Mouse (Mus musculus) lung, postnatal 4 days (tissue): Measurements from ENCODE around the gene Dcp1b.
"Not testable (repeated sequence)": the region's sequence is repeated elsewhere in the genome, so short reads cannot be mapped to it uniquely, and the experiment has no call there.

ENCODE experiments used
- DNase-seq, 2 experiments: peaks; one replicate each; pipeline ENCODE4 v3.0.0; 2021

Gene Dcp1b

DNA sequence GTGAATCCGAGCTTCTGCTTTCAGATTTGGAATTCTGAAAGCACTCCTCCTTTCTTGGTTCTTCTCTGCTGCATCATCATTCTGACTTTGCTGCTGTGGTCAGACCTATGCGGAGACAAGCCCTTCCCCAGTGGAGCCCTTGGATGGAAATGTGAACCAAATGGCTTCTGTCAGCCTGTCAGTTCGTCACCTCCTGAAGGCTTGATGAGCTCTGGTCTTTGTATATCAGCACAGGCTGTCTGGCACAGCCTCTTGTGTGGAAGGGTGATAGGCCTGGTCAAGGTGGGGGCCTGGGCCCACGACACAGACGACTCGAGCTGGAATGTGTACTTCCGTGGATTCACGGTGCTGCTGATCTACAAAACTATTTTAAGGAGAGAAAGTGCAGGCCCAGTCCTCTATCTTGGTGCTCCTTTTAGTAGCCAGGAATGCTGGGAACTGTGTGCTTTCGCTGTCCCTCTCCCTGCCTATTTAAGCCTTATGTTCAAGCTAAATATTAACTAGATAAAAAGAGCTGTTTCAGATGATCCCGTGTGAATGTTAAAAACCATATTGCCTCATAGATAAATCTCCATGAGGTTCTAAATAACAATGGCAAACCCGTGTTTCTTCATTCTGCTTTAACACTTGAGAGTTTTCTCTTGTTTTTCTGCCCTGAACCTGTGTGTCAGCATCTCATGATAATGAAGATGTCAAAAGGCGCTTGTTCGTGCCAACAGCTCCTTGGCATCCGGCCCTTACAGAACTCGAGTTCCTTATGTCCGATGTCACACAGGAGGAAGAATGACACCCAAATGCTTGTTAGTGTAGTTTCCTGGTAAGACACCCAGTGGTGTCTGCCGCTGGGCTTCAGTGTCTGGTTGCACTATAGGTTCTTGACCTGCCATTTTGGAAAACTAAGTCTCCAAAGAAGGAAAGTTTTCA, 21.6 kb downstream of the Dcp1b start, which contains the start of gene Cacna1c:
Cacna1c (minus strand) TSS at position 37 of the 924 bp plus-strand sequence.
- peak; percentile 56 to 79 for DNase-seq

GRCm38 (mm10) chr6:119198534-119199273, 23.7 kb downstream of the Dcp1b start:
- no peak for DNase-seq

GRCm38 (mm10) chr6:119199274-119199879, 24.3 kb downstream of the Dcp1b start:
- DNase-seq, result no peak

DNA sequence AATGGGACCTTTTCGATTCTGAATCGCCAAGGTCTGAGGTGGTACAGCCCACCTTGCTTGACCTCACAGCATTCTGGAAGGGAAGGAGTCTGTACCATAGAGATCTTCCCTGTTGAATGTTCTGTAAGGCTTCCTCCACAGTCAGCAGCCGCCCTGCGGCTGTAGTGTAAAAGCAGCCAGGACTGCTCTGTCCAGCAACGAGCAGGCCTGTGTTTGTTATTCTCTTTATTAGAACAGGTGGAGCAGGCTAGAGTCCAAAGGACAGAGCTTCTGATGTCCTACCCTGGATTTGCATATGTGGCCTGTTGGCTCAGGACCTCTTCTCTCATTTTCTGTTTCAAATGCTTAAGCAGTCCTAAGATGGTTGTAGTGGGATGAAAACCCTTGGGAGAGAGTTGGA, 25.3 kb downstream of the Dcp1b start:
- DNase-seq, result no peak

DNA sequence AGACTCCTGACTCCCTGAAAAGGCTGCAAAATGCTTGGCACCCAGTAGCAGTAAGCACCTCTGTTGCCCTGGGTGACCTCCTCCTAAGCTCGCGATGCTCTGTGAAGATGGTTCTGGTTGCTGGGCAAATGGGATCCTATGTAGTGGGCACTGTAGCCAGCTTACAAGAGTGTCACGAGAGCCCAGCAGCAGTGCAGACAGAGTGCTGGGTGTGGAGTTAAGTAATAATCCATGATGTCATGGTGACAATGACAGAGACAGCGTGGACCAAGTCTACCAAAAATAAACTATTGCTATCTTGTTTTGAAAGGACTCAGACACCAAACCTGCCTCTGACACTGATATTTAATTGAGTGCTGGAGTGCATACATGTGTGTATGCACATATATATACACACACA, 26.5 kb downstream of the Dcp1b start:
- no peak for DNase-seq

DNA sequence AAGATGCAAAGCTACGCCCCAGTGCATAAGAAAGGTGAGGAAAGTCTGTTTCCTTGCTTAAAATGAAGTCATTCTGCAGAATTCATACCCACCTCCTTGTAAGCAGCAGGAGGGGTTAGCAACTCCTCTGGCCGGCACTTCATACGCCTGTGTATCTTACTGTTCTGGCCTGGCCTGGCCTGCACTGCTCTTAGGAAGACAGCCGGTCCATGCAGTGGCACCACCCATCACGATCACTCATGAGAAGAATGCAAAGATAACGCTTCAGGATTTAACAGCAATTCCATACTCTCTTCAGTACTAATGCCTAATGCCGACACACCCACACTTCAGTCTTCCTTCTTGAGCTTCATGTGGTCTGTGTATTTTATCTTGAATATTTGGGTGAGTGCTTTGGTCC, 29.2 kb downstream of the Dcp1b start:
- DNase-seq, result no peak

DNA sequence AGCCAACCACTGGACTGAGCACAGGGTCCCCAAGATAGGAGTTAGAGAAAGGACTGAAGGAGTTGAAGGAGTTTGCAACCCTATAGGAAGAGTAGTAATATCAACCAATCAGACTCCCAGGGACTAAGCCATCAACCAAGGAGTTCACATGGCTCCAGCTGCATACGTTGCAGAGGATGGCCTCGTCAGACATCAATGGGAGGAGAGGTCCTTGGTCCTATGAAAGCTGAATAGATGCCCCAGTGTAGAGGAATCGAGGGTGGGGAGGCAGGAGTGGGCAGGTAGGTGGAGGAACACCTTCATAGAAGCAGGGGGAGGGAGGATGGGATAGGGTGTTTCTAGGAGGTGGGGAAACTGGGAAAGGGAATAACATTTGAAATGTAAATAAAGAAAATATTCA, 29.9 kb downstream of the Dcp1b start:
- DNase-seq, result no peak

DNA sequence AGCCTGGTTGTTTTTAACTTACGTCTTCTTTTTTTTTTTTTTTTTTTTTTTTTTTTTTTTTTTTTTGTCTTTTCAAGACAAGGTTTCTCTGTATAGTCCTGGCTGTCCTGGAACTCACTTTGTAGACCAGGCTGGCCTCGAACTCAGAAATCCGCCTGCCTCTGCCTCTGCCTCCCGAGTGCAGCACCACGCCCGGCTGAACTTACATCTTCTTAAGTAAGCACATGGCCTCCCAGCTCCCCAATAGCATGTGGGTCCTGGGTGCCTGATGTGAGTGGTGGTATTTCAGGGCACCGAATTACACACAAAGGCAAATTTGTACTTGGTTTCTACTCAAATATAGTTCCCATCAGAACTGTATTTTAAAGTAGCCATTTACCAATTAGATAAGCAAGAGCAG, 31.0 kb downstream of the Dcp1b start:
- DNase-seq, result not testable (repeated sequence)

GRCm38 (mm10) chr6:119213375-119213774, 38.3 kb downstream of the Dcp1b start:
- DNase-seq, result no peak

DNA sequence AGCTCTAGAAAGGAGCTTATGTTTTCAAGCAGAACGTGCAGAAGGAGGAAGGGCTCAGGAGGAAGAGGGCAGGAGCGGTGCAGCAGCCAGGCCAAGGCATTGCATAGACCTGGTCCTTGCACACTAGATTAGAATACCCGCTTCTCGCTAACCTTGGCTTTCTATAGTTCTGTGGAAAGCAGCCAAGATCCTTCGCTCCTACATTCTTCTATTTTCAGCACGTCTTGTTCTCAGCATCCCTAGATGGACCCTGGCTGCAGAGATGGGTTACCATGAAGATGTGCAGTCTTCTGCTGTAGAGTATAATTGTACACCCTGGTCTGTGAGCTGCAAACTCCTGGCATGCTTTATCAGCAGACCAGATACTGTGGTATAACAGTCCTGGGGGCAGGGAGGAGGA, 39.1 kb downstream of the Dcp1b start:
- no peak for DNase-seq

- DNase-seq, result peak in 1 of 2 experiments; percentile 35
Observed at GRCm38 (mm10) chr6:119215040-119215613, 40.1 kb downstream of the Dcp1b start.

GRCm38 (mm10) chr6:119217661-119218060, 42.6 kb downstream of the Dcp1b start:
- DNase-seq, result peak in 1 of 2 experiments; percentile 17

DNA sequence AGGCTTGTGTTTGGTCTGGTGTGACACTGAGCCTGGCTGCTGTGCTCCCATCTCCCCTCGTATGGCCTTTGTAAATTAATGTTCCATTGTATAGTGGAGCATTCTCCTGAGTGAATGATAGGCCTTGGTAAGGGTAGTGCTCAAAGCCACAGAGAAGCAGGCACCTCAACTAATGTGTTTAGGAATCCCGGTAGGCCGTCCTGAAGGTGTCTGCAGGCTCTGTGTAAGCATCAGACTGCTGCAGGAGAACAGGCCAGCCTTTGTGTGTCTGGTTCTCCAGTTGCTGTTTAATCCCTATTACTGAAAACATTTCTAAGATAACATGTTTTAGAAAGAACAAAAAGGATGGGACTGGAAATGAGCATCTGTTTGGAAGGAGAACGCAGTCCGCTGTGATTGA, 43.5 kb downstream of the Dcp1b start:
- peak in 1 of 2 experiments; percentile 6 for DNase-seq

DNA sequence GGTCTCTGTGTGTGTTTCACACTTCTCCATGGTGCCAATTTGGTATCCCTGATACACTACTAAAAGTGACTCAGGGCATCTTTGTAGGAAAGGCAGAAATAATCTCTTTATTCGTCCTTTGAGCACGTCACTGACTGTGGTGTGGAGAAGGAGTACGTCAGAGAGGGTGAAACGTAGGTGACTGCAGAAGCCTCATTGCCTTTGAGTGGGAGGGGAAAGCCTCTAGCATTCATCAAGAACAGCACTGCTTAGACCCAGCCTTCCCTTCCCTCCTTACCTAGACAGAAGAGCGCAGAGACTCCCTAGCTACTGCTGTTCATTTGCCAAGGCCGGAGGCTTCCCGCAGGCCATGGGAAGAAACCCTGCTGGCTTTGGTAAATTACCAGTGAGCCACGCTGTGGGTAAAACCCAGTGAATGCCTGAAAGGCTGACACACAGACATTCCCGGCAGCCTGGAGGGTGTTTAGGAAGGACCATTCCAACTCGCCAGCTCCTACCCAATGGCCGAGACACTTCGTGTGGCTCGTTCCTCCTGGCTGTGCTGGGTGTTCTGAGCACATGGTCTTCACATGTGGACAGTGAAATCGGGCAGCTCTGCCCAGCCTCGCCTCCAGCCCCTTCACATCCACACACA, 44.3 kb downstream of the Dcp1b start:
- peak in 1 of 2 experiments; percentile 18 for DNase-seq

- peak; percentile 26 to 65 for DNase-seq
Observed at GRCm38 (mm10) chr6:119220297-119220696, 45.2 kb downstream of the Dcp1b start.

GRCm38 (mm10) chr6:119224451-119225195, 49.6 kb downstream of the Dcp1b start:
- DNase-seq, result peak in 1 of 2 experiments; percentile 18

DNA sequence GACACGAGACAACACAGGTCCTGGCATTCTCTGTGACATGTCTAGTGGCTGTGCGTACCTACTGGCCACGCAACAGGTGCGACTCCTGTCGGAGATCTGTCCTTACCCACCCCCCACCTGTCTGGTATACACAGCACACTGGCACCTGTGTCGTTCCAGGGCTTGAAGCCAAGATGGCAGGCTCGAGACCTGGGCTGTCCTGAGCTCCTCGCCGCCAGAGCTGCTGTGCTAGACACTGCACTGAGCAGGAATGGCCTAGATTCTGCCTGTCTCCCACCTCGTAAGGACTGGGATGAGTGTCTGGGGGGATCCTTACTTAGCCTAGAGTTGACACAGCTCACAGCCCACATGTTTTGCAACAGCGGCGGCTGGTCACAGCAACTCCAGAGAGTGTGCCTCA, 50.2 kb downstream of the Dcp1b start:
- DNase-seq, result peak in 1 of 2 experiments; percentile 1

- no peak for DNase-seq
Observed at GRCm38 (mm10) chr6:119225731-119226130, 50.7 kb downstream of the Dcp1b start.

- no peak for DNase-seq
Observed at GRCm38 (mm10) chr6:119227001-119227400, 51.9 kb downstream of the Dcp1b start.

GRCm38 (mm10) chr6:119228861-119229603, 54.0 kb downstream of the Dcp1b start:
- DNase-seq, result no peak

GRCm38 (mm10) chr6:119233066-119233465, 58.0 kb downstream of the Dcp1b start:
- no peak for DNase-seq
